Mouse (Mus musculus): ENCODE data around the gene Npw. TPM values are rescaled to one million over a fixed set of nuclear protein-coding genes. Genes with fewer than 3 reads are reported as not detected.
A peak's percentile ranks its signal among the peaks of the same experiment; 100 is the strongest.

Gene Npw
- 0.62 TPM in 1 of 2 replicates, not detected in the other for polyA plus RNA-seq (2015; fragmentation: Nextera tagmentation; extraction: Ambion mirVana)

- ATAC-seq (replicated peaks; ENCODE audit: extremely low read depth, insufficient read depth, low FRiP score) = peak; percentile 53; the same call in 1 of the 2 replicates
- Histone ChIP-seq H3K9me3 (replicated peaks; ENCODE audit: control insufficient read depth, low read length) (no peaks in the 10 kb centered on the region), H3K27me3 (ENCODE audit: control insufficient read depth, insufficient read depth, low read length) (peaks cover 34% of the 10 kb centered on the region), H3K4me2 (ENCODE audit: low read depth, low read length) (peak within 1 kb of the TSS; percentile 77), H3K4me3 (ENCODE audit: low read length) (peak within 1 kb of the TSS; percentile 51), H3K27ac (ENCODE audit: low read length) (no peak within 1 kb of the TSS), H3K9ac (ENCODE audit: low read length) (peak within 1 kb of the TSS; percentile 42), H3K36me3 (ENCODE audit: control insufficient read depth, insufficient read depth) (no peaks in the 10 kb centered on the region), H3K4me1 (ENCODE audit: control insufficient read depth, insufficient read depth, low read length) (peaks cover 5% of the 10 kb centered on the region; the same call in 1 of the 2 replicates)
- WGBS = 2% methylated on average over 47 of the region's 47 CpGs
Observed at GRCm38 (mm10) chr17:24658017-24658758, at the start of gene Npw. Gene Npw, minus strand, starts transcription at chr17:24658457.

DNA sequence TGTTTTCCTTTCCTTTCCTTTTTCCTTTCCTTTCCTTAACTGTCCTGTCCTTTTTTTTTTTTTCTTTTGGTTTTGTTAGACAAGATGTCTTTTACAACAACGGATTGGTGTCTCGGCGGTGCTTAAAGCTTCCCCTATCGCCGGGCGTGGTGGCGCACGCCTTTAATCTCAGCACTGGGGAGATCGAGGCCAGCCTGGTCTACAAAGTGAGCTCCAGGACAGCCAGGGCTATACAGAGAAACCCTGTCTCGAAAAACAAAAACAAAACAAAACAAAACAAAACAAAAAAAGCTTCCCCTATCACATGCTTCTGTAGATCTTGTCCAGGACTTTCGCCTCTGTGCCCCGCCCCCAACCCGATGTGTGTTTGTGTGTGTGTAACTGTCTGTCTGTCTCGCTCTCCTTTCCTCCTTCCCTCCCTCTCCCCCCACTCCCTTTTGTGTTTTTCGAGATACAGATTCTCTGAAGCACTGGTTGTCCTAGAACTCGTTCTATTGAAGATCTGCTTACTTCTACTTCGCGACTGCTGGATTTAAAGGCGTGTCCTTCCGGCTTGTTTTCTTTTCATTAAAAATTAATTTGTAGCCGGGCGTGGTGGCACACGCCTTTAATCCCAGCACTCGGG is 49.7 kb upstream of the Npw start:
- 3% methylated on average over 24 of the region's 24 CpGs for WGBS
- no peak for ATAC-seq (replicated peaks; ENCODE audit: extremely low read depth, insufficient read depth, low FRiP score)
- H3K9ac ChIP-seq (ENCODE audit: low read length) = peak overlapping the region; percentile 90

GRCm38 (mm10) chr17:24706982-24707800 is 48.9 kb upstream of the Npw start, which contains the start of gene Tbl3:
Gene Tbl3, minus strand, starts transcription at chr17:24707660.
- Histone ChIP-seq H3K9me3 (replicated peaks; ENCODE audit: control insufficient read depth, low read length) (no peaks in the 10 kb centered on the region), H3K27me3 (ENCODE audit: control insufficient read depth, insufficient read depth, low read length) (no peaks in the 10 kb centered on the region), H3K9ac (ENCODE audit: low read length) (peak within 1 kb of the TSS; percentile 90), H3K4me1 (ENCODE audit: control insufficient read depth, insufficient read depth, low read length) (peaks cover 12% of the 10 kb centered on the region), H3K4me2 (ENCODE audit: low read depth, low read length) (peak within 1 kb of the TSS; percentile 96), H3K4me3 (ENCODE audit: low read length) (peak within 1 kb of the TSS; percentile 79), H3K36me3 (ENCODE audit: control insufficient read depth, insufficient read depth) (peaks cover 15% of the 10 kb centered on the region), H3K27ac (ENCODE audit: low read length) (peak within 1 kb of the TSS; percentile 85)
- 2% methylated on average over 32 of the region's 32 CpGs for WGBS
- peak; percentile 80 for ATAC-seq (replicated peaks; ENCODE audit: extremely low read depth, insufficient read depth, low FRiP score)

More for the DNA sequence above, 49.7 kb upstream of the Npw start:
- Histone ChIP-seq H3K4me3 (ENCODE audit: low read length) (peak overlapping the region; percentile 79), H3K4me1 (ENCODE audit: control insufficient read depth, insufficient read depth, low read length) (peaks cover 12% of the 10 kb centered on the region), H3K4me2 (ENCODE audit: low read depth, low read length) (peak overlapping the region; percentile 96), H3K36me3 (ENCODE audit: control insufficient read depth, insufficient read depth) (peaks cover 15% of the 10 kb centered on the region), H3K9me3 (replicated peaks; ENCODE audit: control insufficient read depth, low read length) (no peaks in the 10 kb centered on the region), H3K27me3 (ENCODE audit: control insufficient read depth, insufficient read depth, low read length) (no peaks in the 10 kb centered on the region), H3K27ac (ENCODE audit: low read length) (peak overlapping the region; percentile 85)

- no peak overlapping the region for H3K4me3 ChIP-seq (ENCODE audit: low read length)
- H3K27ac ChIP-seq (ENCODE audit: low read length) = no peak overlapping the region
- peaks cover 24% of the 10 kb centered on the region for H3K36me3 ChIP-seq (ENCODE audit: control insufficient read depth, insufficient read depth)
- WGBS = 94% methylated on average over 3 of the region's 3 CpGs
- H3K4me1 ChIP-seq (ENCODE audit: control insufficient read depth, insufficient read depth, low read length) = peaks cover 12% of the 10 kb centered on the region
- no peak for ATAC-seq (replicated peaks; ENCODE audit: extremely low read depth, insufficient read depth, low FRiP score)
- H3K4me2 ChIP-seq (ENCODE audit: low read depth, low read length) = no peak overlapping the region
- no peak overlapping the region for H3K9ac ChIP-seq (ENCODE audit: low read length)
- no peaks in the 10 kb centered on the region for H3K27me3 ChIP-seq (ENCODE audit: control insufficient read depth, insufficient read depth, low read length)
- H3K9me3 ChIP-seq (replicated peaks; ENCODE audit: control insufficient read depth, low read length) = no peaks in the 10 kb centered on the region
Observed at GRCm38 (mm10) chr17:24705821-24706220, 47.6 kb upstream of the Npw start.

DNA sequence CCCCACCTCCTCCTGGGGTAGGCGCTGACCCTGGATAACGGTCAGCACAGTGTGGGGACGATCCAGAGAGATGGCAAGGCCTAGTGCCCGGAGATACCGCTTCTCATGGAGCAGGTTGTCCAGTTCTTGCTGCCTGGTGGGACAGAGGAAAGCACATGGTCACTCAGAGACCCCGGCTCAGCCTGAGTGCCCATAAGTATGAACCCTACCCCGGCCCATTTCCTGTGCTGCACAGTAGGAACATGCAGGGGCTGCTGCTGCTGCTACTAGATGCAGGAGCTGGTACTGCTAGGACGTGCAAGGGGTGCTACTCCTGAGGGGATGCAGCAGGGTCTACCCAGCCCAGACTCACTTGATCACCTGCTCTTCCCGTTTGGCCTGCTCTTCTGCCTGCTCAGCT is 43.0 kb upstream of the Npw start:
- no peak overlapping the region for H3K9ac ChIP-seq (ENCODE audit: low read length)
- H3K9me3 ChIP-seq (replicated peaks; ENCODE audit: control insufficient read depth, low read length) = no peaks in the 10 kb centered on the region
- H3K4me1 ChIP-seq (ENCODE audit: control insufficient read depth, insufficient read depth, low read length) = peaks cover 4% of the 10 kb centered on the region; the same call in 1 of the 2 replicates
- H3K27ac ChIP-seq (ENCODE audit: low read length) = no peak overlapping the region
- H3K36me3 ChIP-seq (ENCODE audit: control insufficient read depth, insufficient read depth) = peaks cover 32% of the 10 kb centered on the region
- no peaks in the 10 kb centered on the region for H3K27me3 ChIP-seq (ENCODE audit: control insufficient read depth, insufficient read depth, low read length)
- H3K4me2 ChIP-seq (ENCODE audit: low read depth, low read length) = no peak overlapping the region
- H3K4me3 ChIP-seq (ENCODE audit: low read length) = no peak overlapping the region
- WGBS = 88% methylated on average over 9 of the region's 9 CpGs
- ATAC-seq (replicated peaks; ENCODE audit: extremely low read depth, insufficient read depth, low FRiP score) = no peak

DNA sequence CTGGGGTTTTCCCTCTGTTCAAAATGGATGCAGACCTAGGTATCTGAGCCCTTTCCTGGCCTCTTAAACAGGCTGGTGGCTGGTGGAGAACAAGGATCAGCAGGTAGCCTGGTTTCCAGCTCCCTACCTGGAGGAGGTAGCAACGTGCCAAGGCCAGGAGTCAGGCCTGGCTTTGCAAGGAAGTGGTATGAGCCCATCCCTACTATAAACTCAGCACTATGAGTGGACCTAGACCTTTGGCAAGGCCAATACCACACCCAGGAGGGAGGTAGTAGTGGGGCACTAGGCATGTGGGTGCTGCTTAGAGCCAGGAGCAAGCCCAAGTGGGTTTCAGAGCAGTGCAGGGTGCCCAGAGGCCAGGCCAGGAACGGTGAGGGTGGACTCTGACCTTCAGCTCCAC is 41.2 kb upstream of the Npw start:
- no peak for ATAC-seq (replicated peaks; ENCODE audit: extremely low read depth, insufficient read depth, low FRiP score)
- Histone ChIP-seq H3K9me3 (replicated peaks; ENCODE audit: control insufficient read depth, low read length) (no peaks in the 10 kb centered on the region), H3K27me3 (ENCODE audit: control insufficient read depth, insufficient read depth, low read length) (no peaks in the 10 kb centered on the region)

DNA sequence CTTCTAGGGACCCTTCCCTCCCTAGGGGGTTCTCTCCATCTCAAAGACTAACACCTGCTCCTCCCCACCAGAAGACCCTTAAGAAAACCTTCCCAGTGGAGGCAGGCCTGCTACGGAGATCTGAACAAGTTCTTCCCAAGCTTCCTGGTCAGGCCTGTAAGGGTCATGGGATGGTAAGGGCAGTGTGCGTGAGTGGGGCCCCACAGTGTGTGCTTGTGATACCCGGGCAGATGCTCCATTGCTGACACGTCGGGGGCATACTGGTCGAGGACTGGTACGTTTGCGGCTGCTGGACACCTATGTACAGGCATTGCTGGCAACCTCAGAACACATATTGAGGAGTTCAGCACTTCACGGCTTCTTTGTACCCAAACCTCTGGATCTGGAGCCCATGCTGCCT is 40.5 kb upstream of the Npw start:
- WGBS = 67% methylated on average over 9 of the region's 9 CpGs
- Histone ChIP-seq H3K9ac (ENCODE audit: low read length) (no peak overlapping the region), H3K27ac (ENCODE audit: low read length) (no peak overlapping the region), H3K9me3 (replicated peaks; ENCODE audit: control insufficient read depth, low read length) (no peaks in the 10 kb centered on the region), H3K27me3 (ENCODE audit: control insufficient read depth, insufficient read depth, low read length) (no peaks in the 10 kb centered on the region), H3K4me3 (ENCODE audit: low read length) (no peak overlapping the region), H3K36me3 (ENCODE audit: control insufficient read depth, insufficient read depth) (peaks cover 17% of the 10 kb centered on the region), H3K4me2 (ENCODE audit: low read depth, low read length) (no peak overlapping the region), H3K4me1 (ENCODE audit: control insufficient read depth, insufficient read depth, low read length) (peaks cover 8% of the 10 kb centered on the region; the same call in 1 of the 2 replicates)
- no peak for ATAC-seq (replicated peaks; ENCODE audit: extremely low read depth, insufficient read depth, low FRiP score)

More for the DNA sequence above, 41.2 kb upstream of the Npw start:
- H3K4me3 ChIP-seq (ENCODE audit: low read length) = no peak overlapping the region
- peaks cover 8% of the 10 kb centered on the region; the same call in 1 of the 2 replicates for H3K4me1 ChIP-seq (ENCODE audit: control insufficient read depth, insufficient read depth, low read length)
- no peak overlapping the region for H3K9ac ChIP-seq (ENCODE audit: low read length)
- H3K27ac ChIP-seq (ENCODE audit: low read length) = no peak overlapping the region
- peaks cover 24% of the 10 kb centered on the region for H3K36me3 ChIP-seq (ENCODE audit: control insufficient read depth, insufficient read depth)
- WGBS = 82% methylated on average over 2 of the region's 2 CpGs
- H3K4me2 ChIP-seq (ENCODE audit: low read depth, low read length) = no peak overlapping the region

DNA sequence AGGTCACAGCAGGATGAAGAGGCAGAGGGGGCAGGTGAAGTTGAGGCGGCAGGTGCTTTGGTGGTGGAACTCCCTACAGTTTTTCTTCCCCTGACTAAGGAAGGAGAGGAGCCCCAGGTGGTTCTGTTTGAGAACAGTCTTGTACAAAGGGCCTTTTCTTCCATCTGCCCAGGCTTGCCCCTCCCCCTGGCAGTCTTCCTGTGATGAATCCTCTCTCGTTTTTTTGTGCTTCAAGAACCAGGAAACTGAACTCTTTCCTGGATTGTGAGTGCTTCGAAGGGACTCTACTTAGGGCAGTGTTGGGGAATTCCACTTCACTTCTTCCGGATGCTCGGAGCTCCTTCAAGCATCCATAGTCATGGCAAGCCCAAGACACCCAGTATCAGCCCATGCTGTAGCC is 39.7 kb upstream of the Npw start:
- no peak overlapping the region for H3K4me3 ChIP-seq (ENCODE audit: low read length)
- H3K27ac ChIP-seq (ENCODE audit: low read length) = no peak overlapping the region
- H3K36me3 ChIP-seq (ENCODE audit: control insufficient read depth, insufficient read depth) = peaks cover 17% of the 10 kb centered on the region
- no peaks in the 10 kb centered on the region for H3K27me3 ChIP-seq (ENCODE audit: control insufficient read depth, insufficient read depth, low read length)
- H3K9me3 ChIP-seq (replicated peaks; ENCODE audit: control insufficient read depth, low read length) = no peaks in the 10 kb centered on the region
- H3K4me2 ChIP-seq (ENCODE audit: low read depth, low read length) = no peak overlapping the region
- H3K9ac ChIP-seq (ENCODE audit: low read length) = no peak overlapping the region
- no peak for ATAC-seq (replicated peaks; ENCODE audit: extremely low read depth, insufficient read depth, low FRiP score)
- H3K4me1 ChIP-seq (ENCODE audit: control insufficient read depth, insufficient read depth, low read length) = peaks cover 8% of the 10 kb centered on the region; the same call in 1 of the 2 replicates
- WGBS = 28% methylated on average over 5 of the region's 5 CpGs
